Comparison of ENCODE assay signal across 10 mouse cellular contexts in genomic region chr6:87542027-87542426, GRCm38 (mm10). TPM values are rescaled to one million over a fixed set of nuclear protein-coding genes. Genes with fewer than 3 reads are reported as not detected.
DNase-seq lines count a peak whose midpoint lies in the region; ATAC-seq and TF ChIP-seq lines count a peak whose summit lies in the region.
"Had no signal": no experiment of that assay in that cellular context is flagged by ENCODE, and none has a peak within 500 bp of the region (broad histone marks: within the 10 kb centered on the region; RNA-seq: fewer than 3 reads in every experiment).

No protein-coding gene starts in this region.

- no peak overlapping the region for H3K27ac ChIP-seq in lung, embryonic 14.5 days (ENCODE audit: low read depth)
- H3K27ac ChIP-seq: heart, adult 2 months had no signal

- H3K36me3 ChIP-seq in lung, embryonic 14.5 days (ENCODE audit: insufficient read depth): no peaks in the 10 kb centered on the region

- ATAC-seq in lung, embryonic 14.5 days (ENCODE audit: insufficient read depth): peak; percentile 65

- no peak for TF ChIP-seq CTCF in lung, embryonic 14.5 days (IDR thresholded peaks at IDR 0.05; ENCODE audit: low read depth)

- peak; percentile 18 for DNase-seq in embryo, embryonic 10.5 days (ENCODE audit: low spot score)
- DNase-seq in embryo, embryonic 9.5 days (ENCODE audit: extremely low spot score): no peak
- DNase-seq in adipocyte (ENCODE audit: low spot score): peak; percentile 61
- peak; percentile 22 for DNase-seq in heart, postnatal 4 days
- DNase-seq in lung, embryonic 14.5 days: peak; percentile 66
- peak; percentile 72 to 82 for DNase-seq in spleen, postnatal 4 days (ENCODE audit: low spot score in 2 of 2)
- DNase-seq in left cerebral cortex, adult 9 months (ENCODE audit: low spot score in 2 of 2): no peak
- no peak for DNase-seq in embryo, embryonic 11 days

- peaks cover 2% of the 10 kb centered on the region; the same call in 1 of the 2 replicates for H3K9me3 ChIP-seq in lung, embryonic 14.5 days (ENCODE audit: low read depth, low read length)

- WGBS in lung, embryonic 14.5 days: 20% methylated on average over 9 of the region's 9 CpGs

- no peak overlapping the region for H3K4me3 ChIP-seq in lung, embryonic 14.5 days (ENCODE audit: low read depth, low read length)
- H3K4me3 ChIP-seq: heart, adult 2 months had no signal

- no peaks in the 10 kb centered on the region for H3K27me3 ChIP-seq in lung, embryonic 14.5 days (ENCODE audit: insufficient read depth, low read length)

- H3K4me2 ChIP-seq in lung, embryonic 14.5 days: 0 out of 2 replicates have a peak overlapping the region, but pooled peaks have one; percentile 15

- no peak overlapping the region for H3K9ac ChIP-seq in lung, embryonic 14.5 days

- H3K4me1 ChIP-seq in lung, embryonic 14.5 days (ENCODE audit: insufficient read depth): 0 out of 2 replicates have a peak, but pooled peaks cover 3% of the 10 kb centered on the region

RNA-seq across cellular contexts. Expression of gene Arhgap25, which starts 9.0 kb away (rescaled TPM):
- 1 to 10 TPM; 5.2 to 6.1 TPM for total RNA-seq in heart, postnatal 4 days (2021)
- polyA plus RNA-seq in lung, embryonic 14.5 days (2014; fragmentation: Nextera tagmentation; extraction: Ambion mirVana): 8.2 and 8.7 TPM in 2 replicates
- polyA plus RNA-seq: C2C12 had no signal

RNA-seq across cellular contexts. Expression of gene Prokr1, which starts 48.5 kb away (rescaled TPM):
- total RNA-seq in heart, postnatal 4 days (2021): 1 to 10 TPM in 1 of 2 experiments, under 1 TPM in 1; 0.88 to 1.1 TPM
- 2.5 and 3.2 TPM in 2 replicates for polyA plus RNA-seq in lung, embryonic 14.5 days (2014; fragmentation: Nextera tagmentation; extraction: Ambion mirVana)

Comparison
In these comparisons a context has a peak if more than half of its experiments do, and no peak if none do; other contexts are left out.
1. DNase-seq: peak in embryo, embryonic 10.5 days (single experiment), adipocyte (single experiment), heart, postnatal 4 days (single experiment), lung, embryonic 14.5 days (single experiment) and spleen, postnatal 4 days (2 of 2); none in embryo, embryonic 9.5 days (single experiment), left cerebral cortex, adult 9 months (0 of 2) and embryo, embryonic 11 days (single experiment).